Mouse (Mus musculus) MEL (cell line): Measurements from ENCODE around the gene Mroh2a.

Experiments
- BHLHE40 ChIP-seq: IDR thresholded peaks from 2 replicates; pipeline ENCODE4 v1.6.1; 2012; ENCODE audit warnings: low read depth, mild to moderate bottlenecking, inconsistent platforms, low read length, improper control_type of control experiment, borderline replicate concordance
- EP300 ChIP-seq, 2 experiments: IDR thresholded peaks; 2 replicates each; pipeline ENCODE4 v1.6.1; 2011; ENCODE audit warnings: improper control_type of control experiment in 2 of 2, low read length in 2 of 2, low read depth in 1 of 2, mild to moderate bottlenecking in 1 of 2
- GABPA ChIP-seq: IDR thresholded peaks from 2 replicates; pipeline ENCODE4 v1.6.1; 2012; ENCODE audit warnings: low read depth, mild to moderate bottlenecking, inconsistent platforms, low read length, improper control_type of control experiment, moderate library complexity
- MAFK ChIP-seq: IDR thresholded peaks from 2 replicates; pipeline ENCODE4 v1.6.1; 2011; ENCODE audit warnings: low read depth, mild to moderate bottlenecking, low read length, improper control_type of control experiment, borderline replicate concordance
- MAX ChIP-seq: IDR thresholded peaks from 2 replicates; pipeline ENCODE4 v1.6.1; 2011; ENCODE audit warnings: low read length, improper control_type of control experiment
- MAZ ChIP-seq: IDR thresholded peaks from 2 replicates; pipeline ENCODE4 v1.6.1; 2012; ENCODE audit warnings: low read depth, mild to moderate bottlenecking, inconsistent platforms, low read length, improper control_type of control experiment
- MEF2A ChIP-seq: IDR thresholded peaks from 2 replicates; pipeline ENCODE4 v1.6.1; 2014; ENCODE audit warnings: low read depth, mild to moderate bottlenecking, inconsistent platforms, low read length, improper control_type of control experiment; ENCODE audit not compliant: poor library complexity, insufficient replicate concordance, severe bottlenecking; ENCODE audit errors: extremely low read depth
- POLR2A ChIP-seq, 2 experiments: IDR thresholded peaks; 2 replicates each; pipeline ENCODE4 v1.6.1; 2011 to 2012; ENCODE audit warnings: low read length in 2 of 2, mild to moderate bottlenecking in 2 of 2, control low read depth in 1 of 2, improper control_type of control experiment in 1 of 2, low read depth in 1 of 2, moderate library complexity in 1 of 2; ENCODE audit not compliant: control insufficient read depth in 1 of 2, insufficient read depth in 1 of 2, poor library complexity in 1 of 2
- RAD21 ChIP-seq: IDR thresholded peaks from 2 replicates; pipeline ENCODE4 v1.6.1; 2011; ENCODE audit warnings: mild to moderate bottlenecking, low read depth, low read length, improper control_type of control experiment
- RCOR1 ChIP-seq: IDR thresholded peaks from 2 replicates; pipeline ENCODE4 v1.6.1; 2012; ENCODE audit warnings: low read depth, mild to moderate bottlenecking, inconsistent platforms, low read length, improper control_type of control experiment
- TCF12 ChIP-seq: IDR thresholded peaks from 2 replicates; pipeline ENCODE4 v1.6.1; 2014; ENCODE audit warnings: low read depth, mild to moderate bottlenecking, inconsistent platforms, low read length, improper control_type of control experiment, moderate library complexity
- USF1 ChIP-seq: IDR thresholded peaks from 2 replicates; pipeline ENCODE4 v1.6.1; 2014; ENCODE audit warnings: low read depth, mild to moderate bottlenecking, inconsistent platforms, low read length, improper control_type of control experiment, moderate library complexity

DNA sequence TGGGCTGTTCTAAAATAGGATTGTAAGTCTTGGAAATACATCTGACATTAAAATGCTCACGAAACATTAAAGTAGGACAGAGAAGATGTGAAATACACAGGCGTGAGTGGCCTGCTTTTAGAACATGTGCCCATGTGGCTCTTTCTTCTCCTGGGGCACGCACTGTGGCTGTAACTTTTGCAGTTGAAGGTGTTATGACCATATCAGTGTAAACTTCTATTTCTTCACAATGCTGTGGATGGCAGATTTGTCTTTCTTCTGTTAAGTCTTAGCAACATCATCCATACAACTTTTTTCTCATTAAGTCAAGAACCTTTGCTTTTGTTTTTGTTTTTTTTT lies 62.0 kb downstream of the Mroh2a start:
- TF ChIP-seq BHLHE40 = no peak
- TF ChIP-seq MAX = no peak
- no peak for TF ChIP-seq TCF12
- TF ChIP-seq POLR2A (IDR thresholded peaks at IDR 0.05; ENCODE audit: control insufficient read depth in 1 of 2, insufficient read depth in 1 of 2, low read depth in 1 of 2, low read length in 2 of 2, poor library complexity in 1 of 2) = no peak
- TF ChIP-seq GABPA = no peak
- TF ChIP-seq EP300 (IDR thresholded peaks at IDR 0.05; ENCODE audit: low read depth in 1 of 2, low read length in 2 of 2) = no peak
- TF ChIP-seq RCOR1 = no peak
- no peak for TF ChIP-seq MEF2A
- no peak for TF ChIP-seq USF1
- TF ChIP-seq RAD21 = no peak
- no peak for TF ChIP-seq MAZ
- TF ChIP-seq MAFK = no peak
